15 mouse cellular contexts compared by ENCODE assay signal in genomic region chr2:83682282-83682681, GRCm38 (mm10). TPM values are rescaled to one million over a fixed set of nuclear protein-coding genes. Genes with fewer than 3 reads are reported as not detected.
DNase-seq lines count a peak whose midpoint lies in the region; ATAC-seq lines count a peak whose summit lies in the region.
"Had no signal": no experiment of that assay in that cellular context is flagged by ENCODE, and none has a peak within 500 bp of the region (broad histone marks: within the 10 kb centered on the region; RNA-seq: fewer than 3 reads in every experiment).

No protein-coding gene starts in this region.

- peaks cover 3% of the 10 kb centered on the region; the same call in 1 of the 2 replicates for H3K4me1 ChIP-seq in kidney, embryonic 14.5 days (ENCODE audit: control insufficient read depth, insufficient read depth, low read length)
- H3K4me1 ChIP-seq: embryonic facial prominence, embryonic 15.5 days; forebrain, embryonic 15.5 days; heart, embryonic 10.5 days; hindbrain, embryonic 10.5 days had no signal

- no peak overlapping the region; the same call in 1 of the 2 replicates for H3K27ac ChIP-seq in kidney, embryonic 14.5 days (ENCODE audit: low read depth, low read length)
- H3K27ac ChIP-seq: embryonic facial prominence, embryonic 15.5 days; forebrain, embryonic 15.5 days; gastrocnemius, adult 2 months; heart, embryonic 10.5 days; hindbrain, embryonic 10.5 days had no signal

- no peaks in the 10 kb centered on the region for H3K9me3 ChIP-seq in kidney, embryonic 14.5 days (ENCODE audit: control insufficient read depth, low read length)
- H3K9me3 ChIP-seq: embryonic facial prominence, embryonic 15.5 days; forebrain, embryonic 15.5 days; heart, embryonic 10.5 days; hindbrain, embryonic 10.5 days had no signal

- no peak overlapping the region for H3K4me3 ChIP-seq in kidney, embryonic 14.5 days (ENCODE audit: low read length)
- H3K4me3 ChIP-seq: embryonic facial prominence, embryonic 15.5 days; forebrain, embryonic 15.5 days; gastrocnemius, adult 2 months; heart, embryonic 10.5 days; hindbrain, embryonic 10.5 days had no signal

- ATAC-seq in kidney, embryonic 14.5 days (ENCODE audit: low FRiP score, low TSS enrichment) = peak; percentile 26; the same call in 1 of the 2 replicates
- ATAC-seq: forebrain, embryonic 15.5 days had no signal

- peak; percentile 52 for DNase-seq in adrenal gland, adult 2 months
- DNase-seq in adrenal gland, postnatal 4 days (ENCODE audit: low spot score in 2 of 2) = no peak
- DNase-seq in kidney, postnatal 14 days = no peak
- peak; percentile 37 for DNase-seq in lung, postnatal 10 days
- DNase-seq in lung, postnatal 14 days = no peak
- DNase-seq in left cerebral cortex, postnatal 10 days (ENCODE audit: extremely low spot score in 1 of 2, low spot score in 2 of 2) = no peak
- no peak for DNase-seq in thymus, postnatal 4 days
- DNase-seq: cerebellum, postnatal 36 days; gastrocnemius, adult 2 months had no signal

- H3K27me3 ChIP-seq in kidney, embryonic 14.5 days (ENCODE audit: control insufficient read depth, insufficient read depth, low read length) = no peaks in the 10 kb centered on the region
- H3K27me3 ChIP-seq: embryonic facial prominence, embryonic 15.5 days; forebrain, embryonic 15.5 days had no signal

- H3K4me2 ChIP-seq in kidney, embryonic 14.5 days (replicated peaks; ENCODE audit: low read depth, low read length) = no peak overlapping the region
- H3K4me2 ChIP-seq: embryonic facial prominence, embryonic 15.5 days; forebrain, embryonic 15.5 days; liver, embryonic 11.5 days had no signal

- no peaks in the 10 kb centered on the region for H3K36me3 ChIP-seq in kidney, embryonic 14.5 days (ENCODE audit: control insufficient read depth, insufficient read depth, low read length)
- H3K36me3 ChIP-seq: embryonic facial prominence, embryonic 15.5 days; forebrain, embryonic 15.5 days; hindbrain, embryonic 10.5 days had no signal

- intact Hi-C loops in left cerebral cortex, postnatal 10 days (cut with DNase I) = no loop called here

- no peak overlapping the region for H3K9ac ChIP-seq in kidney, embryonic 14.5 days (ENCODE audit: low read depth, low read length)
- H3K9ac ChIP-seq: embryonic facial prominence, embryonic 15.5 days; forebrain, embryonic 15.5 days had no signal

- WGBS in kidney, embryonic 14.5 days = 36% methylated on average over 8 of the region's 8 CpGs

RNA-seq across cellular contexts. Expression of gene Zc3h15, which starts 38.0 kb away (rescaled TPM):
- 100 to 1,000 TPM in 1 of 2 experiments, 10 to 100 TPM in 1; 78.7 to 115 TPM for total RNA-seq in adrenal gland, adult 2 months (2021)
- 6.6 and 12.7 TPM in 2 replicates for polyA plus RNA-seq in adrenal gland, adult 2 months (2012; rRNA removed)
- total RNA-seq in adrenal gland, postnatal 4 days (2021) = 100 to 1,000 TPM in 1 of 2 experiments, 10 to 100 TPM in 1; 95.3 to 103 TPM
- polyA plus RNA-seq in kidney, embryonic 14.5 days (2014; fragmentation: Nextera tagmentation; extraction: Ambion mirVana) = 145 and 169 TPM in 2 replicates
- 100 to 1,000 TPM; 136 TPM for total RNA-seq in left cerebral cortex, postnatal 10 days (2021)

RNA-seq across cellular contexts. Expression of gene Itgav, which starts 41.9 kb away (rescaled TPM):
- total RNA-seq in adrenal gland, adult 2 months (2021) = 100 to 1,000 TPM; 127 to 133 TPM
- 196 and 209 TPM in 2 replicates for polyA plus RNA-seq in adrenal gland, adult 2 months (2012; rRNA removed)
- total RNA-seq in adrenal gland, postnatal 4 days (2021) = 100 to 1,000 TPM; 101 to 127 TPM
- 117 and 125 TPM in 2 replicates for polyA plus RNA-seq in kidney, embryonic 14.5 days (2014; fragmentation: Nextera tagmentation; extraction: Ambion mirVana)
- total RNA-seq in left cerebral cortex, postnatal 10 days (2021) = 10 to 100 TPM; 55.3 to 69.3 TPM

Comparison
In these comparisons a context has a peak if more than half of its experiments do, and no peak if none do; other contexts are left out.
1. DNase-seq: peak in adrenal gland, adult 2 months (single experiment) and lung, postnatal 10 days (single experiment); none in adrenal gland, postnatal 4 days (0 of 2), kidney, postnatal 14 days (single experiment), lung, postnatal 14 days (single experiment), left cerebral cortex, postnatal 10 days (0 of 2) and thymus, postnatal 4 days (single experiment).